Mouse (Mus musculus) heart, embryonic 13.5 days (tissue): Measurements from ENCODE around the gene Kcnj1. TPM values are rescaled to one million over a fixed set of nuclear protein-coding genes. Genes with fewer than 3 reads are reported as not detected.
A peak's percentile ranks its signal among the peaks of the same experiment; 100 is the strongest.

Experiments used
- ATAC-seq: fragments of 200-750 bp; cut with Nextera tagmentation; 2 replicates; pipeline ENCODE4 v1.8.0; 2017; ENCODE audit warnings: moderate TSS enrichment; ENCODE audit not compliant: insufficient number of reproducible peaks, low FRiP score, low TSS enrichment; ENCODE audit errors: extremely low read depth
- H3K27ac ChIP-seq: fragments of 300-500 bp; sonication (generic); replicated peaks from 2 replicates; pipeline ENCODE4 v1.5.1; 2015; ENCODE audit warnings: moderate library complexity, mild to moderate bottlenecking, inconsistent platforms
- H3K27me3 ChIP-seq: fragments of 300-500 bp; sonication (generic); replicated peaks from 2 replicates; pipeline ENCODE4 v1.6.1; 2015; ENCODE audit warnings: mild to moderate bottlenecking, inconsistent platforms
- H3K36me3 ChIP-seq: fragments of 300-500 bp; sonication (generic); 2 replicates; pipeline ENCODE4 v1.6.1; 2015; ENCODE audit warnings: mild to moderate bottlenecking, inconsistent platforms
- H3K4me1 ChIP-seq: fragments of 300-500 bp; sonication (generic); 2 replicates; pipeline ENCODE4 v1.6.1; 2015; ENCODE audit warnings: inconsistent platforms
- H3K4me2 ChIP-seq: fragments of 300-500 bp; sonication (generic); 2 replicates; pipeline ENCODE4 v1.6.1; 2015; ENCODE audit warnings: inconsistent platforms, mild to moderate bottlenecking, moderate library complexity
- H3K4me3 ChIP-seq: fragments of 300-500 bp; sonication (generic); 2 replicates; pipeline ENCODE4 v1.5.1; 2015; ENCODE audit warnings: moderate library complexity, mild to moderate bottlenecking, inconsistent platforms
- H3K9ac ChIP-seq: fragments of 300-500 bp; sonication (generic); 2 replicates; pipeline ENCODE4 v1.6.1; 2015; ENCODE audit warnings: inconsistent platforms, mild to moderate bottlenecking, moderate library complexity
- H3K9me3 ChIP-seq: fragments of 300-500 bp; sonication (generic); 2 replicates; pipeline ENCODE4 v1.6.1; 2016; ENCODE audit warnings: inconsistent platforms
- WGBS: fragments of 180-500 bp; shearing (Covaris S2); methylation state at CpG from one replicate; pipeline ENCODE4 v1.1.7; 2015; ENCODE audit warnings: mixed read lengths; 5-methylcytosine and 5-hydroxymethylcytosine counted together
- polyA plus RNA-seq: library from polyadenylated mRNA; unstranded; fragments of >200 nt; fragmentation: Nextera tagmentation; extraction: Ambion mirVana; gene quantifications from 2 replicates; pipeline ENCODE4 v1.2.1, GENCODE M21; 2015

The Kcnj1 gene
- polyA plus RNA-seq, 1 experiment from 2014 or later: not detected

- WGBS: 4% methylated on average over 6 of the region's 6 CpGs
- Histone ChIP-seq H3K27me3 (peaks cover 13% of the 10 kb centered on the region), H3K36me3 (no peaks in the 10 kb centered on the region), H3K9ac (no peak overlapping the region), H3K4me3 (no peak overlapping the region), H3K4me1 (peaks cover 11% of the 10 kb centered on the region; the same call in 1 of the 2 replicates), H3K4me2 (no peak overlapping the region), H3K27ac (no peak overlapping the region), H3K9me3 (no peaks in the 10 kb centered on the region)
- ATAC-seq: no peak
These were observed 22.0 kb upstream of the Kcnj1 start for GRCm38 (mm10) chr9:32350332-32350731.

GRCm38 (mm10) chr9:32360770-32361169 lies 11.5 kb upstream of the Kcnj1 start:
- Histone ChIP-seq H3K9ac (no peak overlapping the region), H3K4me1 (peaks cover 6% of the 10 kb centered on the region; the same call in 1 of the 2 replicates), H3K4me3 (no peak overlapping the region), H3K36me3 (no peaks in the 10 kb centered on the region), H3K4me2 (no peak overlapping the region), H3K27ac (no peak overlapping the region), H3K9me3 (no peaks in the 10 kb centered on the region), H3K27me3 (no peaks in the 10 kb centered on the region)
- 61% methylated on average over 1 of the region's 1 CpGs for WGBS
- ATAC-seq: no peak

- H3K4me1 ChIP-seq: no peaks in the 10 kb centered on the region
- ATAC-seq: no peak
- H3K4me2 ChIP-seq: no peak overlapping the region
- H3K36me3 ChIP-seq: no peaks in the 10 kb centered on the region
- no peaks in the 10 kb centered on the region for H3K9me3 ChIP-seq
- WGBS: 28% methylated on average over 2 of the region's 2 CpGs
- H3K27ac ChIP-seq: no peak overlapping the region
- no peak overlapping the region for H3K9ac ChIP-seq
- H3K4me3 ChIP-seq: no peak overlapping the region
- no peaks in the 10 kb centered on the region for H3K27me3 ChIP-seq
These were observed 3.5 kb upstream of the Kcnj1 start for GRCm38 (mm10) chr9:32368812-32369211.

- ATAC-seq: no peak
- H3K27me3 ChIP-seq: no peaks in the 10 kb centered on the region
- H3K9ac ChIP-seq: no peak overlapping the region
- peaks cover under 1% of the 10 kb centered on the region; the same call in 1 of the 2 replicates for H3K4me1 ChIP-seq
- H3K4me3 ChIP-seq: no peak overlapping the region
- no peaks in the 10 kb centered on the region for H3K36me3 ChIP-seq
- no peak overlapping the region for H3K4me2 ChIP-seq
- no peak overlapping the region for H3K27ac ChIP-seq
- WGBS: 67% methylated on average over 6 of the region's 6 CpGs
- no peaks in the 10 kb centered on the region for H3K9me3 ChIP-seq
These were observed 2.9 kb upstream of the Kcnj1 start for GRCm38 (mm10) chr9:32369388-32369787.

GRCm38 (mm10) chr9:32373656-32374055 lies 1.4 kb downstream of the Kcnj1 start:
- no peak overlapping the region for H3K27ac ChIP-seq
- H3K27me3 ChIP-seq: no peaks in the 10 kb centered on the region
- WGBS: 88% methylated on average over 6 of the region's 6 CpGs
- no peak overlapping the region for H3K4me3 ChIP-seq
- H3K9ac ChIP-seq: no peak overlapping the region
- no peaks in the 10 kb centered on the region for H3K36me3 ChIP-seq
- H3K4me1 ChIP-seq: peaks cover 13% of the 10 kb centered on the region
- no peak overlapping the region for H3K4me2 ChIP-seq
- H3K9me3 ChIP-seq: no peaks in the 10 kb centered on the region
- no peak for ATAC-seq

- peaks cover 13% of the 10 kb centered on the region for H3K4me1 ChIP-seq
- 0 out of 2 replicates have a peak overlapping the region, but pooled peaks have one; percentile 15 for H3K27ac ChIP-seq
- H3K9me3 ChIP-seq: no peaks in the 10 kb centered on the region
- no peaks in the 10 kb centered on the region for H3K36me3 ChIP-seq
- H3K9ac ChIP-seq: no peak overlapping the region
- no peak for ATAC-seq
- WGBS: 58% methylated on average over 7 of the region's 7 CpGs
- H3K4me2 ChIP-seq: no peak overlapping the region
- no peak overlapping the region for H3K4me3 ChIP-seq
- no peaks in the 10 kb centered on the region for H3K27me3 ChIP-seq
These were observed 3.7 kb downstream of the Kcnj1 start for GRCm38 (mm10) chr9:32376031-32376430.

- 73% methylated on average over 5 of the region's 5 CpGs for WGBS
- H3K27ac ChIP-seq: no peak overlapping the region
- H3K4me3 ChIP-seq: no peak overlapping the region
- H3K27me3 ChIP-seq: no peaks in the 10 kb centered on the region
- no peak overlapping the region for H3K4me2 ChIP-seq
- peaks cover 13% of the 10 kb centered on the region for H3K4me1 ChIP-seq
- no peaks in the 10 kb centered on the region for H3K36me3 ChIP-seq
- no peak for ATAC-seq
- H3K9ac ChIP-seq: no peak overlapping the region
- H3K9me3 ChIP-seq: no peaks in the 10 kb centered on the region
These were observed 4.7 kb downstream of the Kcnj1 start for GRCm38 (mm10) chr9:32376863-32377590.

GRCm38 (mm10) chr9:32384906-32385305 lies 12.6 kb downstream of the Kcnj1 start:
- peaks cover 7% of the 10 kb centered on the region for H3K4me1 ChIP-seq
- H3K27me3 ChIP-seq: no peaks in the 10 kb centered on the region
- no peak overlapping the region for H3K27ac ChIP-seq
- WGBS: 78% methylated on average over 4 of the region's 4 CpGs
- H3K4me2 ChIP-seq: no peak overlapping the region
- no peak overlapping the region for H3K9ac ChIP-seq
- no peaks in the 10 kb centered on the region for H3K36me3 ChIP-seq
- H3K4me3 ChIP-seq: no peak overlapping the region
- H3K9me3 ChIP-seq: no peaks in the 10 kb centered on the region
- ATAC-seq: no peak

GRCm38 (mm10) chr9:32388120-32388519 lies 15.8 kb downstream of the Kcnj1 start:
- Histone ChIP-seq H3K4me3 (no peak overlapping the region), H3K9ac (no peak overlapping the region), H3K9me3 (no peaks in the 10 kb centered on the region), H3K4me2 (no peak overlapping the region), H3K36me3 (no peaks in the 10 kb centered on the region), H3K27me3 (no peaks in the 10 kb centered on the region), H3K27ac (no peak overlapping the region), H3K4me1 (peaks cover 7% of the 10 kb centered on the region)
- ATAC-seq: no peak
- 88% methylated on average over 1 of the region's 1 CpGs for WGBS

- ATAC-seq: no peak
- Histone ChIP-seq H3K9me3 (no peaks in the 10 kb centered on the region), H3K4me1 (peaks cover 7% of the 10 kb centered on the region)
These were observed 18.8 kb downstream of the Kcnj1 start for GRCm38 (mm10) chr9:32391092-32391491.

GRCm38 (mm10) chr9:32391701-32392100 lies 19.4 kb downstream of the Kcnj1 start:
- Histone ChIP-seq H3K4me1 (peaks cover 7% of the 10 kb centered on the region), H3K27me3 (no peaks in the 10 kb centered on the region), H3K36me3 (no peaks in the 10 kb centered on the region), H3K9ac (no peak overlapping the region), H3K27ac (no peak overlapping the region), H3K9me3 (no peaks in the 10 kb centered on the region), H3K4me2 (no peak overlapping the region), H3K4me3 (no peak overlapping the region)
- no peak for ATAC-seq
- 61% methylated on average over 9 of the region's 9 CpGs for WGBS

More at GRCm38 (mm10) chr9:32391092-32391491, 18.8 kb downstream of the Kcnj1 start:
- H3K36me3 ChIP-seq: no peaks in the 10 kb centered on the region
- H3K27me3 ChIP-seq: no peaks in the 10 kb centered on the region
- H3K4me2 ChIP-seq: no peak overlapping the region
- H3K9ac ChIP-seq: no peak overlapping the region
- WGBS: 74% methylated on average over 5 of the region's 5 CpGs
- no peak overlapping the region for H3K27ac ChIP-seq
- no peak overlapping the region for H3K4me3 ChIP-seq

- H3K36me3 ChIP-seq: no peaks in the 10 kb centered on the region
- H3K4me2 ChIP-seq: no peak overlapping the region
- WGBS: 72% methylated on average over 6 of the region's 6 CpGs
- no peaks in the 10 kb centered on the region for H3K9me3 ChIP-seq
- H3K27me3 ChIP-seq: no peaks in the 10 kb centered on the region
- no peak overlapping the region for H3K9ac ChIP-seq
- no peak for ATAC-seq
- no peak overlapping the region for H3K4me3 ChIP-seq
- H3K27ac ChIP-seq: no peak overlapping the region
- H3K4me1 ChIP-seq: peaks cover 7% of the 10 kb centered on the region
These were observed 20.4 kb downstream of the Kcnj1 start for GRCm38 (mm10) chr9:32392716-32393115.
